Mouse (Mus musculus) neural tube, embryonic 10.5 days (tissue): ENCODE measurements around the gene Dusp14.

Experiments
- DNase-seq: peaks from one replicate; pipeline ENCODE4 v3.0.0-alpha.2; 2017; ENCODE audit warnings: low spot score; ENCODE audit errors: extremely low spot score

Dusp14 gene

DNA sequence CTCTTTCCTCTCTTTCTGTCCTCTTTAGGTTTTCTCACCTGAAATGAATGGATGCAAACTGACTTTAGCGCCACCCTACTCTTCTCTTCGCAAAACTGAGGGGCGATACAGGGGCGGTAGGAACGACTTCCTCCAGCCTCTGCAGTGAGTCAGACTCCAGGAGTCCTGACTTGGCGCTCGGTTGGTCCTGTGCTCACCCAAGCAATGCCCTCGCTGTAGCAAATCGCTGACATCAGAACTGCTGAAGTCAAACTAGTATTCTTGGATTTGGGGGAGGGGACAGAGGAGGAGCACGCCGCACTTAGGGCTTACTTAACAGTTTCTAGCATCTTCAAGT is at the start of gene Dusp14:
Dusp14 (minus strand) TSS at position 228 of the 337 bp plus-strand sequence.
- DNase-seq = no peak

DNA sequence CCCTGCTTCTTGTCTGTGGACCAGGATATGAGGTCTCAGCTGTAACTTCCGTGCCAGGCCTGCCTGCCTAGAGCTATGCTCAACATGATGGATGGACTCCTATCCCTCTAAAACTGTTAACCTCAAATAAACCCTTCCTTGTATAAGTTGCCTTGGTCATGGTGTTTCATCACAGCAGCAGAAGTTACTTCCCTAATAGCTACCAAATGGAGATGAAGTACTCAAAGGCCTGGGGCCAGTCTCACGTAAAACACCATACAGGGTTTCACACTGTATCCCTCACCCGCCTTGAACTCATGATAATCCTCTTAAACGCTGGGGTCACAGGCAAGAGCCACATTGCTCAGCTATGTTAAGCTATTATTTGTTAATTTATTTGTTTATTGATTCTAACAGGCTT is 48.4 kb upstream of the Dusp14 start:
- no peak for DNase-seq

DNA sequence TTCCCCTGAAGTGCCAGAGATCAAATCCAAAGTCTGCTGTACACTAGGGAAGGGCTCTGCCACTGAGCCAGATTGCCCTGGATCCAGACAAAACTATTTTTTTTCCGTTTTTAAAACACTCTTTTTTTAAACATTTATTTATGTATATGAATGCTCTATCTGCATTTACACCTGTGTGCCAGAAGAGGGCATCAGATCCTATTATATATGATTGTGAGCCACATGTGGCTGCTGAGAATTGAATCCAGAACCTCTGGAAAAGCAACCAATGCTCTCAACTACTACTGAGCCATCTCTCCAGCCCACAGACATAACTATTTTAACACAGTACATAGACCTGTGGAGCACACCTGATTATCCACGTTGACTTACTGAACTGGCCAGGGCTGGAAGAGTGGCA is 47.2 kb upstream of the Dusp14 start:
- DNase-seq = no peak

DNA sequence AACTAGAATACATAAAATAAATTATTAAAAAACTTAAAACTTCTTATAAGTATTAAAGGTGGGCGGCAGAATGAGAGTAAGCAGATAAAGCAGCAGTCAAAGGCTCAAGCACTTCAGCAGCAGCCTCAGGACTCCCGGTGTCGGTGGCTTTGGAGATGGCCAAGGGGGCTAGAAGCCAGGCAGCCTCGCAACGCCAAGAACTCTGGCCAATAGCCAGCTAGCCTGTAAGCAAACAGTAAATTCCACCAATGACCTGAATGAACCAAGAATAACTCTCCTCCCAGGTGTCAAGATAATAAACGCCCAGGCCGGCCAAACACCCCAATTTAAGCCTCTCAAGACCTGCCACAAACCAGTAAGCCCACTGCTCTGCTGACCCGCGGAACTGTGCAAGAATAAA is 46.6 kb upstream of the Dusp14 start:
- no peak for DNase-seq

- no peak for DNase-seq
Observed at GRCm38 (mm10) chr11:84113623-84114022, 44.6 kb upstream of the Dusp14 start.

DNA sequence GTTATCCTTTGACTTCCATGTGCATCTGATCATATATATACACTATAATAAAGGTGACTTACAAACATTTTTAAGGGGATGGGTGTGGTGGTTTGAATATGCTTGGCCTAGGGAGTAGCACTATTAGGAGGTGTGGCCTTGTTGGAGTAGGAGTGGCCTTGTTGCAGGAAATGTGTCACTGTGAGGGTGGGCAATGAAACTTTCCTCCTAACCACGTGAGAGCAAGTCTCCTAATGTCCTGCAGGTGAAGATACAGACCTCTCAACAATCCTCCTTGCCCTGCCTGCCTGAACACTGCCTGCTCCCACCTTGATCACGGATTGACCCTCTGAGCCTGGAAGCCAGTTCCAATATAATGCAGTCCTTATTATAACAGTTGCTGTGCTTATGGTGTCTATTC is 38.1 kb upstream of the Dusp14 start:
- no peak for DNase-seq

DNA sequence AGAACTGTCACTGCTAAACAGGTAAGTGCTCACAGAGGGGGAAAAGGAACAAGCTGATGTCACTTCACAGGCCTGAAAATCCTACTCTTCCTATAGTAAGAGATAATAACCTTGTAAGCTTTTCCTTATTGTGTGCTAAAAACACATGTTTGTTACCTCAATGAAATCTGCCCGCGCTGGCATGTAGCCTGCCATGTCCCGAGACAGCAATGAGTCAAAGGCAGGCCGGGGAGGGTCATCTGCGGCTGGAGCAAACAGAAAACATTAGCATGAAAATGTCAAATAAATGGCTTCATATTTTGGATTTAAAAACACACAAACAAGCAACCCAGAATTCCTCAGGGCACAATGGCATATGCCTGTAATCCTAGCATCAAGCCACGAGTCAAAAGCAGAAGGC is 35.0 kb upstream of the Dusp14 start:
- DNase-seq = no peak

- DNase-seq = no peak
Observed at GRCm38 (mm10) chr11:84101182-84101581, 32.1 kb upstream of the Dusp14 start.

DNA sequence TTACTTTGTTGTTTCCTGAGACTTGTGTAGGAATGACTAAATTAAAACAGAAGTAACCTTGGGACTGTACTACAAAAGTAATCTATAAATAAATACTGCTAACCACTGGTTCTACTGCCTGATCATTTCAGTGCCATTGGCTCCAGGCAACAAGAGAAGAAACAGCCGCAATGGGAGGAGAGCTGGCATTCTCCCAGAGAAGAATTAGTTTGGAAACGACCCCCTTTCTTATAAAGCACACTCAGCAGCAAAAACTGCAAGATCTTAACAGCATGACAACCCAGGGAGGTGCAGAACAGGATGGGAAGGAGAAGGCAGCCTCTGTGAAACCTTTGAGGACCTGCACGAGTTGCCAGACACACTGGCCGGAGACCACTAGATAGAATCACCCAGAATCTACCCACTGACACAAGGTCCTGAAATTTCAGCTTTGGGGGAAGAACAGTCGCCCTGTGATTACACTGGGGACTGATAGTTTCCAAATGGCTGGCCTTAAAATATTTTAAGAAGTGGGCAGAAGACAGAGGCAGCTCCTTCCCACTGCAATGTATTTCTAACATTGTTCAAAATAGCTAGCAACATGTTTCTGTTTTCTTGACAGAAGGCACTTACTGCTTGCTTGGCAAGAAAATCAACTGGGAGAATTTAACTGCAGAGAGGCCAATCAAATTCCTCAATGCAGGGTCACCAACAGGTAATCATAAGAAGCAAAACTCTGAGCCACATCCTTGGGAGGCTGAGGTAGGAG is 28.4 kb upstream of the Dusp14 start:
- DNase-seq = no peak

- no peak for DNase-seq
Observed at GRCm38 (mm10) chr11:84095084-84095483, 26.0 kb upstream of the Dusp14 start.

- no peak for DNase-seq
Observed at GRCm38 (mm10) chr11:84090572-84090971, 21.5 kb upstream of the Dusp14 start.

GRCm38 (mm10) chr11:84081901-84082300 is 12.8 kb upstream of the Dusp14 start:
- DNase-seq = no peak

DNA sequence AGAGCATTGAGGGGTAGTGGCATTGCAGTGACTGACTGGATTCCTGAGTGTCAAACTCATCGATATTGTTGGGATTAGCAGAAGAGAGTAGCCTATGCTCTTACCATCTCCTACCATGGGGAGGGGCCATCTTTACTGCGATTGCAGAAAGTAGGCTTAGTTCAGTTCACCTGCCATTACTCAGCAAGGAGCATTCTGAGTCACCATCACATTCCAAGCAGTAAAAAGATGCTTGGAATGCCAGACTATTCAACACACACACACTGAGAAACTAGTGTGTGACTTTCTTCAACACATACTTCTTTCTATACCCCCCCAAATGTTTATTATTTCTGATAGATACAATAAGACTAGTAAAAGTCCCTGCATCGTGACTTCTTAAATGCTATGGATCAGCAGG is 11.3 kb upstream of the Dusp14 start:
- DNase-seq = no peak

DNA sequence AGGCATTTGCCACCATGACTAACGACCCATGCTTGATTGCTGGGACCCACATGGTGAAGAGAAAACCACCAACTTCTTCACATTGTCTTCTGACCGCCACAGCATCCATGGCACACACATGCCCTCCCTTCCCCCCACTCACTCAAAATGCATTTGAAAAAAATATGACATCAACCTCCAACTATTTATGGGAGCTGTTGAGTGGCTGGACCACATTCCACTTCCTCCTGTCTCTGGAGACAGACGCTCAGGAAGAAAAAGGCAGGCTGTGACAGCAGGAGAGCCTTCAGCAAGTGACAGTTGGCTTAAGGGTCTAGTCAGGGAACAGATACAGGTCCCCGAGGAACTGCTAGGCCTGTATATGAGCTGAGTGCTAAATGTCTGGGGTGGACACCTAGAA is 10.8 kb upstream of the Dusp14 start:
- DNase-seq = no peak

- no peak for DNase-seq
Observed at GRCm38 (mm10) chr11:84079361-84079760, 10.3 kb upstream of the Dusp14 start.

- DNase-seq = no peak
Observed at GRCm38 (mm10) chr11:84078601-84079000, 9.5 kb upstream of the Dusp14 start.

DNA sequence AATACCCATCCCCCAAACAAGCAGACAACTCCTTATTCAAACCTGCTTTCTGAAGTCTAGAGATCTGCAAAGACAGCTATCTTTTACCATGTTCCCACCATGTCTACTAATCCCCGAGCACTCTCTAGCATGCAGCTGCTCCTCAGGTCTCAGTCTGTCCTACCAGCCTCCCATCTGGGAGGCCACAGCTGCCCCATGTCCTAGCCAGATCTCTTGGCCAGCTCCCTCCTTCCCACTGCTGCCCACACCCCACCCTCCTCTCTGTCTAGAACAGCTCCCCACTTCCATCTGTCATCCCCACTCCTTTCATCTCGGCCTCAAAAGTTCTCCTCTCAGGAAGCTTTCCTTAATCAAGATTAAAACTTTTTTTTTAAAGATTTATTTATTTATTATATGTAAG is 7.9 kb upstream of the Dusp14 start:
- DNase-seq = no peak

GRCm38 (mm10) chr11:84073816-84074764 is 5.0 kb upstream of the Dusp14 start:
- no peak for DNase-seq

DNA sequence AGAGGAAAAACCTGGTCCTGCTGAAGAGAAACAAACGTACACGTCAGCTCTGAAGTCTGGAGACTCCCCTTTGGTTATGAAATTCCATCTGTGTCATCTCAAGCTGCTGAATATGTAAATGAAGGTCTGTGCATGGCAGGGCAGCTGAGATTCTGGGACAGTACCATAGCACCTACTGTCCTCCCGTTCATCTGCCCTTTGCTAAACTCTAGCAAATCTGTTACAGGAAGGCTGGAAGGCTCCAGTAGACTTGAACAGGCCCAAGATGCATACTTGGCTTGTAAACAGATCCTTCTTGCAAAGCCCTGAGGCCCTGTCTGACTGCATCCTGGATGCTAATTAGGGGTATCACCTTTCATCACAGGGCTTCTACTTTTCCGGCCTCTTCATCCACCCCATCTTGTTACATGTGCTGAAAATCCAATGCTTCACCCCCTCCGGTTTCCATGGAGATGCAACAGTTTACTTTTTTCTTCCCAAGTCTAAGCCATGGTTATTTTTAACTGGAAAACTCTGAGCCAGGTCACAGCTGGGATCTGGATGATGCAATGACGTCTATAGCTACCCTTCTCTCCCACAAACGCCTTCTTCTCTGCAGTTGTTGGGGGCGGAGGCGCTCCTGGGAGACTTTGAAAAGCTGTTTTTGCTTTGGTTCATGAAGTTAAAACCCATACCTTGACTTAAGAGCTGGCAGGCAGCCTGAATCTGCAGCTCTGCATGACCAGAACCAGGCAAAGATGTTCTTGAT is 4.0 kb upstream of the Dusp14 start:
- no peak for DNase-seq

GRCm38 (mm10) chr11:84068191-84069033 is 649 bp downstream of the Dusp14 start:
- peak; percentile 72 for DNase-seq

GRCm38 (mm10) chr11:84067720-84068190 is 1.3 kb downstream of the Dusp14 start:
- DNase-seq = no peak
